Mouse (Mus musculus) MEL (cell line): Measurements from ENCODE around the gene Ptgs1.

Experiments used
- CTCF ChIP-seq, 3 experiments: IDR thresholded peaks in 2 of 3; conservative IDR thresholded peaks in 1 of 3; 2 replicates each; pipeline ENCODE4 v1.5.1; 2011 to 2012; ENCODE audit warnings: low read length in 3 of 3, low read depth in 2 of 3, mild to moderate bottlenecking in 2 of 3, improper control_type of control experiment in 1 of 3, inconsistent platforms in 1 of 3, mixed read lengths in 1 of 3, moderate library complexity in 1 of 3; ENCODE audit not compliant: control insufficient read depth in 1 of 3, insufficient read depth in 1 of 3, poor library complexity in 1 of 3, severe bottlenecking in 1 of 3
- EP300 ChIP-seq, 2 experiments: IDR thresholded peaks; 2 replicates each; pipeline ENCODE4 v1.6.1; 2011; ENCODE audit warnings: improper control_type of control experiment in 2 of 2, low read length in 2 of 2, low read depth in 1 of 2, mild to moderate bottlenecking in 1 of 2
- ETS1 ChIP-seq: IDR thresholded peaks from 2 replicates; pipeline ENCODE4 v1.6.1; 2012; ENCODE audit warnings: low read depth, mild to moderate bottlenecking, inconsistent platforms, low read length, improper control_type of control experiment, moderate library complexity
- POLR2A ChIP-seq, 2 experiments: IDR thresholded peaks; 2 replicates each; pipeline ENCODE4 v1.6.1; 2011 to 2012; ENCODE audit warnings: low read length in 2 of 2, mild to moderate bottlenecking in 2 of 2, control low read depth in 1 of 2, improper control_type of control experiment in 1 of 2, low read depth in 1 of 2, moderate library complexity in 1 of 2; ENCODE audit not compliant: control insufficient read depth in 1 of 2, insufficient read depth in 1 of 2, poor library complexity in 1 of 2
- USF1 ChIP-seq: IDR thresholded peaks from 2 replicates; pipeline ENCODE4 v1.6.1; 2014; ENCODE audit warnings: low read depth, mild to moderate bottlenecking, inconsistent platforms, low read length, improper control_type of control experiment, moderate library complexity

GRCm38 (mm10) chr2:36223436-36223835, 6.8 kb upstream of the Ptgs1 start:
- TF ChIP-seq ETS1 (no peak), USF1 (no peak), CTCF (IDR thresholded peaks at IDR 0.05 in 2 of 3, conservative IDR thresholded peaks at IDR 0.05 in 1 of 3; ENCODE audit: control insufficient read depth in 1 of 3, insufficient read depth in 1 of 3, low read depth in 2 of 3, low read length in 3 of 3, poor library complexity in 1 of 3, severe bottlenecking in 1 of 3) (no peak), EP300 (IDR thresholded peaks at IDR 0.05; ENCODE audit: low read depth in 1 of 2, low read length in 2 of 2) (no peak), POLR2A (IDR thresholded peaks at IDR 0.05; ENCODE audit: control insufficient read depth in 1 of 2, insufficient read depth in 1 of 2, low read depth in 1 of 2, low read length in 2 of 2, poor library complexity in 1 of 2) (no peak)
